Mouse (Mus musculus) lung, adult 2 months (tissue): ENCODE results near the gene Tiam1.

ENCODE experiments used
- CTCF ChIP-seq: fragments of 200-500 bp; IDR thresholded peaks from 2 replicates; pipeline ENCODE4 v1.5.1; 2011; ENCODE audit warnings: mild to moderate bottlenecking, low read length, control low read depth; ENCODE audit not compliant: insufficient read depth
- POLR2A ChIP-seq: fragments of 200-500 bp; IDR thresholded peaks from 2 replicates; pipeline ENCODE4 v1.6.1; 2011; ENCODE audit warnings: low read depth, mild to moderate bottlenecking, control low read depth, low read length, borderline replicate concordance; ENCODE audit errors: extremely low read depth

DNA sequence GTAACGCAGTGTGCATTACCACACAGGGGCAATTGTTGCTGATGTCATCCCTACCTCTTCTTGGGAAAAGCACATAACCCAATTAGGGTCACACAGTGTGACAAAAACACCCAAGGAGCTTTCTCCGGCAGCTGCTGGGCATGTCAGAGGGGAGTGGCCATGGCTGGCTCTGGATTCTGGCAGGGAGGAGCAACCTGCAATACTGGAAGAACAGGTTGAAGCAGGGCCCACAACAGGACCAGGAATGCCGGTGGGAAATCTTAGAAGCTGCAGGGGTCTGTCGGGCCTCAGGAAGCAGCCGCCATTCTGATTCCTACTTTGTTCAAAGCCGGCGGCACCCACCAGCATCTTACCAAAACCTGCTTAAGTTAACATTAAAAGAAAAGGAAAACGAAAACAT is 189.0 kb downstream of the Tiam1 start:
- TF ChIP-seq CTCF = no peak
- no peak for TF ChIP-seq POLR2A
